Mouse (Mus musculus) heart, postnatal 4 days (tissue): Measurements from ENCODE around the gene Kcnn4. TPM values are rescaled to one million over a fixed set of nuclear protein-coding genes. Genes with fewer than 3 reads are reported as not detected.
"Not testable (repeated sequence)": the region's sequence is repeated elsewhere in the genome, so short reads cannot be mapped to it uniquely, and the experiment has no call there.

ENCODE experiments used
- DNase-seq: peaks from one replicate; pipeline ENCODE4 v3.0.0; 2021
- total RNA-seq, 2 experiments: library from RNA; stranded (reverse); gene quantifications; 2 replicates each; pipeline ENCODE4 v1.2.3; 2021

Kcnn4 gene
- total RNA-seq, 2 experiments from 2014 or later: 1.0 TPM

DNA sequence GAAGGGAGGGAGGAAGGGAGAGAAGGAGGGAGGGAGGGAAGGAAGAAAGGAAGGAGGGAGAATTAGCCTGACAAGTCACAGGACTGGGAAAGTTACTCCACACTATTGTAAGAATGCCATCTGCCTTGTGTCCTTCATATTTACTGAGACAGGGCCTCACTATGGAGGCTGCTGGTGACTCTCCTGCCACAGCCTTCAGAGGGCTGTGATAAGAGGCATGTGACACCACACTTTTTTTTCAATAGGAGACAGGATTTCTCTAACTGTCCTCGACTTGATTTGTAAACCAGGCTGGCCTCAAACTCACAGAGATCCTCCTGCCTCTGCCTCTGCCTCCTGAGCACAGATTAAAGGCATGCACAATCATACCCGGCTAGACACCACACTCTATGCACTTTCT lies 21.6 kb downstream of the Kcnn4 start:
- no peak for DNase-seq

DNA sequence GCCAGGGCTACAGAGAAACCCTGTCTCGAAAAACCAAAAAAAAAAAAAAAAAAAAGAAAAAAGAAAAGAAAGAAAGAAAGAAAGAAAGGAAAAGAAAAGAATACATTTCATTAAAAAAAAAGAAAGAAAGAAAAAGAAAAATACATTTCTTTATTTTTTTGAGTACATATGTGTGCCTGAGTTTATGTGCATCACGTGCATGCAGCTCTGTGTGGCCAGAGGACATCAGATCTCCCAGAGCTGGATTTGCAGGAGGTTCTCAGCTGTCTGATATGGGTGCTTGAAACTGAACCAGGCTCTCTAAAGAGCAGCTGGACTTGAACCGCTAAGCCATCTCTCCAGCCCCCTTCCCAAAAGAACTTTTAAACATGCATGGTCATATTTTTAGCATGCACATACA lies 24.0 kb downstream of the Kcnn4 start:
- DNase-seq: no peak

GRCm38 (mm10) chr7:24394475-24395161 lies 24.6 kb downstream of the Kcnn4 start:
- no peak for DNase-seq

GRCm38 (mm10) chr7:24396832-24397231 lies 26.8 kb downstream of the Kcnn4 start:
- DNase-seq: no peak

- DNase-seq: no peak
These were observed 28.4 kb downstream of the Kcnn4 start for GRCm38 (mm10) chr7:24398364-24398913.

DNA sequence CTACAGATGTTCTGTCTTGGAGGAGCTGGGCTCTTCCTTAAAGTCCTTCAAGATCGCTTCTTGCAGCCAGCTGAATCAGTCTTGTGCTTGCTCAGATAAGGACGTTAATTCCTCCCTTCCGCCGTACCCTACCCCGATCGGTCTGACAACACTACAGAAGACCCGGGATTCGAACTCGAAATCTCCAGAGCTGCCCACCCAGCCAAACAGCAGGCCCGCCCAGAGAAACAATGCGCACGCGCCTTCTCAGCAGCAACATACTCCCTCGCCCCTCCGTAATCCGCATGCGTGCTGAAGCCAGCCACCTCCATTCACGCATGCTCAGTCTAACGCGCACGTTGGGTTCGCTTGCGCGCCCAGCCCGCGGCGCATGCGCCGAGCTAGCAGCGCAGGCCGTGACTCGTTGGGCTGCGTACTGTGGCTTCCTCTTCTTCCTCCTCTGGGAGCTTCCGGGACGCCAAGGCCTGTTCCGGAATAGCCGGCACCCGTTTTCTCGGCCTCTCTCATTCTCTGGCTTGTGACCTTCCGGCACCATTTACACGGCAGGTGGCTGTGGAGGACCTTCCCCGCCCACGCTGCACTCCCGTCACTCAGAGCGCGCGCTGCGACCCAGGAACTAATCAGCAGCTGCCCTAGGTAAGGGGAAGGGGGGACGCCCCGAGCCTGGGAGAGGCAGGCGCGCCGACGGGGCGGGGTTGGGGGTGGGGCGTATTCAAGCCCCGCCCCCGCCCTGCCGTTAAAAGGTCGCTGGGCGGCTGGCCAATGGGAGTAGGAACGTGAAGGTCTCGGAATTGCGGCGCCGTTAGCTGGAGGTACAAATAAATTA lies 29.4 kb downstream of the Kcnn4 start, which contains the start of gene Smg9:
Gene Smg9, plus strand, starts transcription at position 364 of the 826 bp plus-strand sequence.
- peak; percentile 98 for DNase-seq

GRCm38 (mm10) chr7:24400082-24400452 lies 30.0 kb downstream of the Kcnn4 start:
- no peak for DNase-seq

DNA sequence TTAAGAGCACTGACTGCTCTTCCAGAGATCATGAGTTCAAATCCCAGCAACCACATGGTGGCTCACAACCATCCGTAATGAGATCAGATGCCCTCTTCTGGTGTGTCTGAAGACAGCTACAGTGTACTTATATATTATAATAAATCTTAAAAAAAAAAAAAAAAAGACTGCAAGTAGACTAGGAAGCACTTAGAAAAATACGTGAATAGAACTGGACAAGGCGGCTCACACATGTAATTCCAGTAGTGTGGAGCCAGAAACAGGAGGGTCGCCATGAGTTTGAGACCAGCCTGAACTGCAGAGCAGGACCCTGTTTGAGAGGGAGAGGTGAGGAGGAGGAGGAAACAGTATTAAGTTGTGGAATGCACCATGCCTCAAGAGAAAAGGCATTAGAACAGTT lies 30.4 kb downstream of the Kcnn4 start:
- DNase-seq: not testable (repeated sequence)

DNA sequence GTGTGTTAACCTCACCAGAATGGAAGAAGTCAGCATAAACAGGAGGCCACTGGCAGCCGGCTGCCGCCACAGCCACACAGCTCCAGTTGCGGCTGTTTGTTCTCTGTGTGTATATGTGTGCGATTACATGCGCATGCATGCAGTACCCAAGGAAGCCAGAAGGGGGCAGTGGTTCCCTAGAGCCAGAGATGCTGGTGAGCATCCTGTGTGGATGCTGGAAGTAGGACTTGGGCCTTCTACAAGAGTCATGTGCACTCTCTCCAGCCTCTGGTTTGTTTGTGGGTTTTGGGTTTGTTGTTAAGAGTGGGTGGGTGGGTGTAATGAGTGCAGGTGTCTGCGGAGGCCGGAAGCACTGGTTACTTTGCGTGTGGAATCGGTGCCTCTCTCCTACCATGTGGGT lies 32.8 kb downstream of the Kcnn4 start:
- DNase-seq: no peak

DNA sequence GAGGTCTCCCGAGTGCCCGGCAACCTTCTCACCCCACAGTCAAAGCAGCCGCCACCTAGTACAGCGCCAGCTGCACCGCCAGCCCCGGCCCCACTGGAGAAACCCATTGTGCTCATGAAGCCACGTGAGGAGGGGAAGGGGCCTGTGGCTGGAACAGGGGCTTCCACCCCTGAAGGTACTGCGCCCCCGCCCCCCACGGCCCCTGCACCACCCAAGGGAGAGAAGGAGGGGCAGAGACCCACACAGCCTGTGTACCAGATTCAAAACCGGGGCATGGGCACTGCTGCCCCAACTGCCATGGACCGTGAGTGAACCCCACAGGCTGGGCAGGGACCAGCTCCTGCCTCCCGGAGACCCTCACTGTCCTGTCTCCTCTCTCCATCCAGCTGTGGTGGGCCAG lies 35.6 kb downstream of the Kcnn4 start:
- DNase-seq: no peak

DNA sequence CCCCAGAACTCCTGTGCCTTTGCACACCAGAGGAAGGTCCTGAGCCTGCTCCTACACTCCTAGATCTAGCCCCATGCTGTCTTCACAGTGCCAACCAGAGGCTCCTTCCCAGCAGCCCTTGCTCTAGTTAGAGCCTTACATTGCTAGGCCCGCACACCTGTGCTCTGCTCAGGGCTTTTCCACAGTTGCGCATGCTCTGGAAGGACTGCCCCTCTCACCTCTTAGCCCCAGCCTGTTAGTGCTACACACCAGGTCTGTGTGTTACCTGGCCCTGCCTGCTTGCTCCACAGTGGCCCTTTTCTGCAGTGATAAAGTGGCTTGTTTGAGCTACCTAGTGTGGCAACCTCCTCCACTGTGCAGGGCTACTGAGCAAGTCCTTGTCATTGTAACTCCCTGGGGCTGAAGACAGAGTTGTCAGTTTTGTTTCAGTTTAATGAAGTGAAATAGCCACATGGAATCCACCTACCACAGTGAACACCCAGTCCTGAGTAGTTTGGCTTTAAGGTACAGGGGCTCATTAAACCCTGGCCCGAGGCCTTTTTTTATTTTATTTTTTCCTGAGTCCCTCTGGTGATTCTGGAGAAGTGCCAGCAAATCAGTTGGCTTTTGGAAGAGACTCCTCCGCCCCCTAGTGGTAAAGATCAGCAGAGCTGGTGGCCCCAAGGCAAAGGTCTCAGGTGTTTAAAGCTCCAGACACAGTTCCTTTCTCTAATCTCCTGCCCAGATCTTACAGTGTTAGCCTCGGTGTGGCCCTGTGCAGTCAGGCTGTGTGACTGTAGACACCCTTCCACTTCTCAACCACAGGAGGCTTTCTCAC lies 36.7 kb downstream of the Kcnn4 start:
- DNase-seq: peak; percentile 81

GRCm38 (mm10) chr7:24408186-24408585 lies 38.1 kb downstream of the Kcnn4 start:
- no peak for DNase-seq

GRCm38 (mm10) chr7:24410123-24410522 lies 40.1 kb downstream of the Kcnn4 start:
- no peak for DNase-seq

DNA sequence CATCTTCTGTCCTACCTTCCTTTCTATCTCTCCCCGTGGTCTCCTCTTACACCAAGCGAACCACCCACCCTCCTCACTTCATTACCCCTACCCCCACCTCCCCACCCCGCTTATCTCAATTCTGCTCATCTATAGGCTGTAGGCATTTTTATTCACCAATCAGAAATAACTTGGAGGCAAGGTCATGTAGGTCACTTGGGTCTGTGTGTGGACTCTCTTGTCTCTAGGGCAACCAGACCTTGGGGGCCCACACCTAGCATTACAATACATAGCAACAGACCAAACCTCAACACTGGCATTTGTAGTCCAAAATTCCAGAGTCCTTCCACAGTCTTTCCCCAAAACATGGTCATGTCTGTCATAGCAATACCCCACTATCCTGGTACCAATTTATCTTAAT lies 40.8 kb downstream of the Kcnn4 start:
- no peak for DNase-seq

GRCm38 (mm10) chr7:24413630-24414029 lies 43.6 kb downstream of the Kcnn4 start:
- no peak for DNase-seq

GRCm38 (mm10) chr7:24415261-24415660 lies 45.2 kb downstream of the Kcnn4 start:
- DNase-seq: no peak

GRCm38 (mm10) chr7:24419579-24419978 lies 49.5 kb downstream of the Kcnn4 start:
- no peak for DNase-seq

DNA sequence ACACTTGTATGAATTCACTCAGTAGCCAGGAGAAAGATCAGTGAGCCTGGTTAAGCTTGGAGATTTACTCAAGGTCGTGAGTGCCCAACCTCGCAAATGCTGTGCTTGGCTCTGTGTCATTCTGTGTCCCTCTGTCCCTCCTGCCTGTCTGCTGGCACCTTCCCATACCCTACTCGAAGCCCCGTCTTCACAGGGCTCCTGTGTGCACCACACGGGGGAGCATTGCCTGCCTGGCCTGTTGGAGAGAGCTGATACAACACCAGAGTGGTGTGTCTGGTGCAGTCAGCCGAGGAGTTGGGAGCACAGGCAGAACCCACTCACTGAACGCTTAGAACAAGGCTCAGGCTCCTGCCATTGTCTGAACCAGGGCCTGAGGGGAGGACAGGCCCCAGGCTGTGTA lies 51.6 kb downstream of the Kcnn4 start:
- DNase-seq: no peak

DNA sequence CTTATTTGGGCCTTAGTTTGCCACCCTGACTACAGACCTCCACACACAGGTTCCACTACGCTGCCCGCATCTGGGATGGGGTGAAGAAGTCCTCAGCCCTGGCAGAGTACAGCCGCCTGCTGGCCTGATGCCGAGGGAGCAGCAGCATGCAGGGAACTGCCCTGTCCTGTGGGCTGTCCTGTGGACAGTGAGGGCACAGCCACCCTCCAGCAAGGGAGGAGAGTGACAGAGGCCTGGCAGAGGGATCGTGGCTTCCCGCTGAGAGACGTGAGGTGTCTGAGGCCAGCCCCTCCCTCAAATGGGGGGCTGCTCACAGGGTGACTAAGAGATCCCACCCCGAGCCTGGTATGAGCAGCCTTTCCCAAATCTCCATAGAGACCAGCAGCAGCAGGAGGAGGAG lies 52.2 kb downstream of the Kcnn4 start:
- no peak for DNase-seq

DNA sequence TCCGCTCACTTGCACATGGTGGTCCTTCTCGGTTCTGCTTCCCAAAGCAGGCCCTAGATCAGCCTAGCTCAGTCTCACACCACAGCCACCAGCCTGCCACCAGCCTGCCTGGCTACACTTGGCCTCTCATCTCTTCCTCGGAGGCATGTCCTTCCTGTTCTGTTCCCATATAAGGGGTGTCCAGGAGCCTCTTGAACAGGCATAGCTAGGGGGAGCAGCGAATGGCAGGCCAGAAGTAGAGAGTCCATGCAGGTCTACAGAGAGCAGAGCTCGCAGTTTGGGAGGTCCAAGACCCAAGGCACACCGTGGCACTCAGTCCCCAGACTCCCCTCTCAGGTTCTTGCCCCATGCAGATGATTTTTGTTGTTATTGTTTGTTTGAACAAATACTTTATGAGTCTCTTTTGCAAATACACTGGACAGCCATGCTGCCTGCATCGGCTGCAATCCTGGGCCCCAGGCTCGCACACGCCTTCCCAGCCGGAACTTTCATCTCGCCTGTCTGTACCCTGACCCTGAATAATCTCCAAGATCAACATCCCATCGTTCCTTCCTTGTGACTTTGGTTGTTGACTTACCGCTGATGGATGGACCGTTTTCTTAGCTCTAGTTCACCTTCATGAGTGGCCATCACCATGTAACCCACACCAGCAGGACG lies 53.2 kb downstream of the Kcnn4 start:
- DNase-seq: no peak

DNA sequence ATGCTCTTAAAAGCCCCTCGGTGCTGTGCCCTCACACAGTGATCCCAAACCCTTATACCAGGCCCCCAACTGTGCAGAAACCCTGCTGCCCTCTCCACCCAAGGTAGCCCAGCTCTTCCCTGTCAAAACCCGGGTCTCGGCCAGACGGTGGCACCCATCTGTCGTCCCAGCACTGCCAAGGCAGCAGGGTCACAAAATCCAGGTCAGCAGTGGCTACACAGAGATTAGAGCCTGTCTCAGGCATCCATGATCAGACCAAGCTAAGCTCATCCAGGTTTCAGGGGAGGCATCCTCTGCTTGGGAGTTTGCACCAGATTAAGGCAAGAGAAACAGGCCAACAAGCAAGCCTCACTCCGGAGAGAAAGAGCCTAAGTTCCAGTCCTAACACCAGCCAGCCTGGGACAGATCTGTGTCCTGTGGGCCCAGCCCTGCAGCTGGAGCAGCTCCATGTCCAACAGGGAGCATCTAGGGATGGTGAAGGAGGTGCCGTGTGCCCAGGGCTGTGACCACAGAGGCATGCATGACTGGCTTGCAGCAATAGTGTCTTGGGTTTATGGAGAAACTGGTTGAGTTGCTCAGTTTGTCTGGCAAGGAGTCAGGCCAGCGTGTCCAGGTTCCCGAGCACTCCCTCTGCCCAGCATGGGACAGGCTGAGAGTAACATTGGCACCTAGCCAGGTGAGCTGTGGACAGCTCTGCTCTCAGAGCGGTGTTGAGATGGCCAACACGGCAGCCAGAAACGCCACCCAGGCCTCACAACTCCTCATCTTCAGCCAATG lies 54.1 kb downstream of the Kcnn4 start:
- DNase-seq: peak; percentile 75
